Mouse (Mus musculus): ENCODE measurements at regions not wholly inside any gene's neighbourhood (a gene's known extent, or its start where the extent isn't known, plus 50 kb on each side); places are given as distances from the start of the nearest gene placed in this dataset. TPM values are rescaled to one million over a fixed set of nuclear protein-coding genes. Genes with fewer than 3 reads are reported as not detected.
A peak's percentile ranks its signal among the peaks of the same experiment; 100 is the strongest.

DNA sequence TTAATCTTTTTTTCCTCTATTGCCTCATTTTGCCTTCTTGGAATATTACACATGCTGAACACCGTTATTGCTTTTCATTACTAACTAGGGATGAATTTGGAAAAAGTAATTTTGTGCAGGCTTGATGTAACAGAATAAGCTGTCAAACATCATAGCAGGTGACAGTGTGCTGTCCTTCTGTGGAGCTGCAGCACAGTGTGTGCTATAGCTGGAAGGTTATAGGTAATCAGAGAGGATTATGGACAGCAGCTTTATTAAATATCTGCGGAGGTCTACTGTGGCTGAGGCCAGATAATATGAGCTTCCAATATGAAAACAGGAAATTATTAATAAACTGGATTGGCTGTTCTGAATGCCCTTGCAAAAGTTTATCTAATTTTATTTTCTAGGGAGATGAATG is 431.9 kb downstream of the Gm8797 start:
- Histone ChIP-seq H3K9me3 (no peaks in the 10 kb centered on the region), H3K4me2 (no peak overlapping the region), H3K27me3 (no peaks in the 10 kb centered on the region), H3K4me3 (no peak overlapping the region), H3K36me3 (no peaks in the 10 kb centered on the region), H3K27ac (replicated peaks) (no peak overlapping the region), H3K4me1 (replicated peaks) (peaks cover 3% of the 10 kb centered on the region; the same call in 1 of the 2 replicates), H3K9ac (no peak overlapping the region)
- no peak for ATAC-seq (ENCODE audit: low read depth)
- 70% methylated on average over 2 of the region's 2 CpGs for WGBS

DNA sequence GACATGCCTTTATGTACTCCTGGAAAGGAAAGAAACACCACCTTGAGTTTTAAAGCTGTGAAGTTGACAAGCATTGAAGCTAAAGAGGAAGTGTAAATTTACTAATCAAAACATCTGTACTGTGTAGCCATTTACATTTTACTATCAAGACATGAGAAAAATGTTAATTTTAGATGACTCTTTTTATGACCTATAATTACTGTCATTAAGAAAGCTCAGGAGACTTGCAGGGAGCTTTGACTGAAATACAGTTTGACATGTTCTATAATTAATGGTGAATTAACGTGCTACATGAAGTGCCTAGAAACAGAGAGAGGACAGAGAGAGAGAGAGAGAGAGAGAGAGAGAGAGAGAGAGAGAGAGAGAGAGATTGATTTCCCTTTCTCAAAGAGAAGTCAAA is 432.8 kb downstream of the Gm8797 start:
- H3K27ac ChIP-seq (replicated peaks) = peak overlapping the region; percentile 46; the same call in 1 of the 2 replicates
- H3K4me1 ChIP-seq (replicated peaks) = peaks cover 3% of the 10 kb centered on the region; the same call in 1 of the 2 replicates
- no peak overlapping the region for H3K4me2 ChIP-seq
- H3K9me3 ChIP-seq = no peaks in the 10 kb centered on the region
- H3K27me3 ChIP-seq = no peaks in the 10 kb centered on the region
- H3K4me3 ChIP-seq = no peak overlapping the region
- H3K36me3 ChIP-seq = no peaks in the 10 kb centered on the region
- ATAC-seq (ENCODE audit: low read depth) = no peak
- H3K9ac ChIP-seq = no peak overlapping the region
- 25% methylated on average over 1 of the region's 1 CpGs for WGBS

DNA sequence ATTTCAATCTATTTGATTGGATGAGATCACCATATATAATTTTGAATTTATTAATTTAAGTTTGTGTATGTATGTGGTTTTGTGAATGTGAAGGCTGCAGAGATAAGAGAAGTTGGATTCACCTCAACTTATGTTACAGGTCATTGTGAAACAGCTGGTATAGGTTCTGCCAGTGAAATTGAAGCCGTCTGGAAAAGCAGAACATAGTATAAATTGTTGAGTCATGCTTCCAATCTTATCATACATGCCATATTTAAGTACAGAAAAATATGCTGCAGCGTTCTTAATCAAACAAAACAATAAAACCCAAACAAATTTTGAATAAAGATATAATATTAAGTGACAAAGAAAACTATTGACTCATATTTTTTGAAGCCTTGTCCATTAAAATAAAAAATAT is 415.6 kb downstream of the 1700008P02Rik start:
- no peak for ATAC-seq (ENCODE audit: low read depth)
- Histone ChIP-seq H3K4me2 (no peak overlapping the region), H3K9ac (no peak overlapping the region), H3K9me3 (no peaks in the 10 kb centered on the region), H3K4me3 (no peak overlapping the region), H3K27me3 (no peaks in the 10 kb centered on the region), H3K36me3 (no peaks in the 10 kb centered on the region), H3K4me1 (replicated peaks) (no peaks in the 10 kb centered on the region), H3K27ac (replicated peaks) (no peak overlapping the region)
- 80% methylated on average over 2 of the region's 2 CpGs for WGBS

DNA sequence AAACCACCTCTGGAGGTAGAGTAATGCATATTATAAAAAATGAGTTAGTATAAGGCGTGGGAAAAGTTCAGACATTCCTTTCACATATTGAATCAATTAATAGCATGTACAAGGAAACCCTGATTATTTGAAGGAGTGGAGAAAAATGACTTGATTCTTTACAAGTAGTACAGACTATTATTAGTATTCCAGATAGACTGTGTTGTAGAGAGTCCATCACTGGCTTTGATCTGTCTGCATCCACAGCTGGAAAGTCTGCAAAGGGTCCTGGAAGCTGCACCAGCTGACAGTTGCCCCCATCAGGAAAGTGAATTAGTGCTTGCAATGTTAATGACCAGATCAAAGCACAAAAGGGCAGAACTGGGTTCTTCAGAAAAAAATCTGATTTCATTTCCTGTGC is 391.6 kb downstream of the 1700008P02Rik start:
- 76% methylated on average over 1 of the region's 1 CpGs for WGBS
- H3K4me1 ChIP-seq (replicated peaks) = no peaks in the 10 kb centered on the region
- no peak overlapping the region for H3K4me3 ChIP-seq
- no peak for ATAC-seq (ENCODE audit: low read depth)
- H3K36me3 ChIP-seq = no peaks in the 10 kb centered on the region
- H3K9ac ChIP-seq = no peak overlapping the region
- H3K27ac ChIP-seq (replicated peaks) = no peak overlapping the region
- no peak overlapping the region for H3K4me2 ChIP-seq
- no peaks in the 10 kb centered on the region for H3K27me3 ChIP-seq
- no peaks in the 10 kb centered on the region for H3K9me3 ChIP-seq

Small RNA genes lying in the stretch of these regions (microRNA-seq; reads per million reads assigned to microRNA genes)
- gene Gm25144 = not detected
- gene Gm25352 = not detected

All from neural tube, embryonic 13.5 days (tissue).